Mouse (Mus musculus): Measurements from ENCODE around the gene Clstn2. TPM values are rescaled to one million over a fixed set of nuclear protein-coding genes. Genes with fewer than 3 reads are reported as not detected.

The Clstn2 gene
- polyA plus RNA-seq, 1 experiment from 2014 or later: 1.1 TPM

DNA sequence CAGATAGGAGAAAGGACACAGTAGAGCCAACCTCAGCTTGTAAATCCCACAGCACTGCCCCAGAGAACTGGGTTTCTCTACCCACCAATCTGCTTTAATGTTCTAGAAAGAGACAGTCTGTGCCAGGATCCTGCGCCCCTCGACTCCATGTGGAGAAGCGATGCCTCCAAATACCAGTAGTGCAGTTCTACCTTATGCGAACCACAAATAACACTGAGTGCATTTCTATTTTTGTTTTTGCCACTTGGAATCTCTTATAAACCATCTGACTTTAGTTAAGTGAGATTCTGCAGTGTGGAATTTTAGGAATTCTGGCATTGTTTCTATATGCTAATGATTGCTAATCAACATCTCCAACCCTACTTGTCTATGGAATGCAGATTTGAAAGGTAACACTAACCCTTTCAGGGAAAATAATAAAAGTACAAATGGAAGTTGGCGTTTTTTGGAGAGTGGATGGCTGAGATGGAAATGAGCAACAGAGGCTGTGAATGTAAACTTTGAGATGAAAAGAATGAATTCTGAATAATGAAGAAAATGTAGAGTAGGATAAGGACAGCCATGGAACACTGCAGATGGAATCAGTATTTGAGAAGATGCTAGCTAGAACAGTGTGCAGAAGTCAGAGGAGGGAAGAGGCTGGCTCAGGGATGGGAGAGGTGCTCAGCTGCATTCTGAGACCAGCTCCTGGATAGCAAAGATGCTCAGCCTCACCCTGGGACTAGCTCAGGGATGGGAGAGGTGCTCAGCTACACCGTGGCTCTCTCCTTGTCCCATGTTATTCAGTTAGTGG, 617.9 kb downstream of the Clstn2 start:
- no peak overlapping the region for H3K4me3 ChIP-seq (ENCODE audit: low read depth, low read length)
- no peak for DNase-seq (ENCODE audit: low spot score)
- no peak overlapping the region for H3K4me2 ChIP-seq (ENCODE audit: low read length)
- no peaks in the 10 kb centered on the region for H3K9me3 ChIP-seq (ENCODE audit: control insufficient read depth, low read length)
- WGBS: 80% methylated on average over 6 of the region's 6 CpGs
- no peak overlapping the region for H3K27ac ChIP-seq (ENCODE audit: low read depth)
- H3K27me3 ChIP-seq (replicated peaks; ENCODE audit: control insufficient read depth, insufficient read depth, low read length): no peaks in the 10 kb centered on the region
- H3K9ac ChIP-seq (ENCODE audit: low read length): no peak overlapping the region
- no peaks in the 10 kb centered on the region for H3K4me1 ChIP-seq (replicated peaks; ENCODE audit: control insufficient read depth, insufficient read depth, low read length)
- ATAC-seq (replicated peaks; ENCODE audit: low FRiP score, low TSS enrichment, low read depth): no peak
- no peaks in the 10 kb centered on the region for H3K36me3 ChIP-seq (ENCODE audit: control insufficient read depth, insufficient read depth, low read length)

DNA sequence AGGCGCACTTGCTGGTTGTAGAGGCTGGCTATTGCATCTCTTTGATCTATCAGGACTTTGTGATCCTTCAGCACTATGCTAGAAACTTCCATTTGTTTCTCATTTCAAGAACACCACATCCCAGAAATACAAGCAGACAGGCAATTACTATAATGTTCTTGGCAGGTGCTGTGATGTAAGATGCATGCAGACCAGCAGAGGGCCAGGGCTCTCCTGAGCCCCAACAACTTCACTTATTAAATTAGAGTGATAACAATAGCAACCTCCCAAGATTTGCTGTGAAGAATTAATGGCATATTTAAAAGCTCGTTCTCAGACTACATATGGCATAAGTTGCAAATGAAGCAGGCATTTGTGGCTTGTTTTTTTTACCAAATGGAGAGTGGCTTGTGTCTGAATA, 624.8 kb downstream of the Clstn2 start:
- no peak for DNase-seq (ENCODE audit: low spot score)
- no peak for ATAC-seq (replicated peaks; ENCODE audit: low FRiP score, low TSS enrichment, low read depth)
- H3K4me2 ChIP-seq (ENCODE audit: low read length): no peak overlapping the region
- H3K4me3 ChIP-seq (ENCODE audit: low read depth, low read length): no peak overlapping the region
- H3K36me3 ChIP-seq (ENCODE audit: control insufficient read depth, insufficient read depth, low read length): no peaks in the 10 kb centered on the region
- no peaks in the 10 kb centered on the region for H3K27me3 ChIP-seq (replicated peaks; ENCODE audit: control insufficient read depth, insufficient read depth, low read length)
- WGBS: 77% methylated on average over 2 of the region's 2 CpGs
- no peak overlapping the region for H3K27ac ChIP-seq (ENCODE audit: low read depth)
- H3K9me3 ChIP-seq (ENCODE audit: control insufficient read depth, low read length): no peaks in the 10 kb centered on the region
- H3K4me1 ChIP-seq (replicated peaks; ENCODE audit: control insufficient read depth, insufficient read depth, low read length): no peaks in the 10 kb centered on the region
- H3K9ac ChIP-seq (ENCODE audit: low read length): no peak overlapping the region
